ENCODE assay signal across 12 mouse cellular contexts in the genomic region with DNA sequence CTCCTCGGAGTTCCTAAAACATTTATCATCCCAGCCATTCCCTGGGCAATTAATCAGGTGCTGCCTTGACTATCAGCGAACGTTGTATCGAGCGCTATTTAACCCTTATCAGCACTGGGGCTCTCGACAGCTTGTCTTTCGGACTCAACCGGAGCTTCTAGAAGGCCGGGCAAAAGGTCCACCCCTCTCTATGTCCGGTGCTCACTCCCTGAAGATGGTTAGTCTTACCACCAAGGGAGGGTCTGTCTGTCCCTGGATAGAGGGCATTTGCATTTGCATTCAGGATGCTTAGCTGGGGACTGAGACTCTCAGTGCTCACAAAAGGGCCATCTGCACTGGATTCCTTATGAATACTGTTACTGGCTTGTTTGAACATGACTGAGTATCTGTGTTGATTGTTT. TPM values are rescaled to one million over a fixed set of nuclear protein-coding genes. Genes with fewer than 3 reads are reported as not detected.
A peak's percentile ranks its signal among the peaks of the same experiment; 100 is the strongest.
DNase-seq lines count a peak whose midpoint lies in the region; ATAC-seq and TF ChIP-seq lines count a peak whose summit lies in the region.
"Had no signal": no experiment of that assay in that cellular context is flagged by ENCODE, and none has a peak within 500 bp of the region (broad histone marks: within the 10 kb centered on the region; RNA-seq: fewer than 3 reads in every experiment).

No protein-coding gene starts in this region.

- no peak for TF ChIP-seq CTCF in ES-Bruce4 (IDR thresholded peaks at IDR 0.05; ENCODE audit: low read depth, low read length)

- ATAC-seq in forebrain, embryonic 12.5 days (ENCODE audit: low FRiP score), result peak; percentile 25; the same call in 1 of the 2 replicates
- ATAC-seq in forebrain, embryonic 15.5 days (replicated peaks), result no peak
- no peak for ATAC-seq in embryonic facial prominence, embryonic 14.5 days (ENCODE audit: low read depth)
- peak; percentile 31; the same call in 1 of the 2 replicates for ATAC-seq in midbrain, embryonic 12.5 days (ENCODE audit: low FRiP score, low read depth)
- ATAC-seq: intestine, postnatal 0 days had no signal

- H3K27me3 ChIP-seq in forebrain, embryonic 12.5 days, result no peaks in the 10 kb centered on the region
- H3K27me3 ChIP-seq in forebrain, embryonic 15.5 days, result no peaks in the 10 kb centered on the region
- H3K27me3 ChIP-seq in ES-Bruce4 (ENCODE audit: control insufficient read depth, insufficient read depth, low read length, poor library complexity, severe bottlenecking), result no peaks in the 10 kb centered on the region
- H3K27me3 ChIP-seq in embryonic facial prominence, embryonic 14.5 days (replicated peaks; ENCODE audit: control insufficient read depth, insufficient read depth, low read length), result no peaks in the 10 kb centered on the region
- H3K27me3 ChIP-seq in midbrain, embryonic 12.5 days, result no peaks in the 10 kb centered on the region

- 11% methylated on average over 10 of the region's 10 CpGs for WGBS in forebrain, embryonic 12.5 days
- WGBS in forebrain, embryonic 15.5 days, result 20% methylated on average over 10 of the region's 10 CpGs
- 41% methylated on average over 10 of the region's 10 CpGs for WGBS in embryonic facial prominence, embryonic 14.5 days
- 15% methylated on average over 10 of the region's 10 CpGs for whole genome bisulfite sequencing in midbrain, embryonic 12.5 days

- no peak overlapping the region for H3K4me2 ChIP-seq in forebrain, embryonic 12.5 days
- no peak overlapping the region; the same call in 1 of the 2 replicates for H3K4me2 ChIP-seq in forebrain, embryonic 15.5 days (replicated peaks)
- H3K4me2 ChIP-seq in embryonic facial prominence, embryonic 14.5 days (ENCODE audit: low read depth, low read length), result no peak overlapping the region
- peak overlapping the region; percentile 14; the same call in 1 of the 2 replicates for H3K4me2 ChIP-seq in midbrain, embryonic 12.5 days (replicated peaks)
- H3K4me2 ChIP-seq: heart, embryonic 11.5 days had no signal

- peaks cover 30% of the 10 kb centered on the region for H3K4me1 ChIP-seq in forebrain, embryonic 12.5 days
- H3K4me1 ChIP-seq in forebrain, embryonic 15.5 days, result peaks cover 8% of the 10 kb centered on the region
- H3K4me1 ChIP-seq in ES-Bruce4 (ENCODE audit: control insufficient read depth, insufficient read depth, low read length), result peaks cover 15% of the 10 kb centered on the region
- peaks cover 20% of the 10 kb centered on the region for H3K4me1 ChIP-seq in embryonic facial prominence, embryonic 14.5 days (ENCODE audit: control insufficient read depth, insufficient read depth, low read length)
- H3K4me1 ChIP-seq in midbrain, embryonic 12.5 days, result peaks cover 28% of the 10 kb centered on the region

- H3K36me3 ChIP-seq in forebrain, embryonic 12.5 days (replicated peaks), result no peaks in the 10 kb centered on the region
- no peaks in the 10 kb centered on the region for H3K36me3 ChIP-seq in forebrain, embryonic 15.5 days
- H3K36me3 ChIP-seq in ES-Bruce4 (ENCODE audit: control insufficient read depth, insufficient read depth, low read length, poor library complexity, severe bottlenecking), result no peaks in the 10 kb centered on the region
- no peaks in the 10 kb centered on the region for H3K36me3 ChIP-seq in embryonic facial prominence, embryonic 14.5 days (ENCODE audit: control insufficient read depth, insufficient read depth, low read length)
- no peaks in the 10 kb centered on the region for H3K36me3 ChIP-seq in midbrain, embryonic 12.5 days

- no peak overlapping the region for H3K9ac ChIP-seq in forebrain, embryonic 12.5 days
- H3K9ac ChIP-seq in forebrain, embryonic 15.5 days (replicated peaks), result no peak overlapping the region
- H3K9ac ChIP-seq in ES-Bruce4 (ENCODE audit: low read depth, poor library complexity, severe bottlenecking), result no peak overlapping the region
- H3K9ac ChIP-seq in embryonic facial prominence, embryonic 14.5 days (ENCODE audit: low read depth, low read length), result no peak overlapping the region
- H3K9ac ChIP-seq in midbrain, embryonic 12.5 days (replicated peaks), result no peak overlapping the region

- no peak for TF ChIP-seq POLR2A in ES-Bruce4 (IDR thresholded peaks at IDR 0.05; ENCODE audit: insufficient read depth, low read length)

- peak; percentile 86 for TF ChIP-seq EP300 in ES-Bruce4 (IDR thresholded peaks at IDR 0.05; ENCODE audit: insufficient read depth, low read depth, low read length)

- no peaks in the 10 kb centered on the region for H3K9me3 ChIP-seq in forebrain, embryonic 12.5 days
- no peaks in the 10 kb centered on the region for H3K9me3 ChIP-seq in forebrain, embryonic 15.5 days
- H3K9me3 ChIP-seq in ES-Bruce4 (replicated peaks; ENCODE audit: control insufficient read depth, insufficient read depth, low read length, poor library complexity, severe bottlenecking), result peaks cover 10% of the 10 kb centered on the region; the same call in 1 of the 2 replicates
- H3K9me3 ChIP-seq in embryonic facial prominence, embryonic 14.5 days (ENCODE audit: control insufficient read depth, low read length), result peaks cover 5% of the 10 kb centered on the region; the same call in 1 of the 2 replicates
- H3K9me3 ChIP-seq in midbrain, embryonic 12.5 days, result no peaks in the 10 kb centered on the region

- no peak overlapping the region for H3K27ac ChIP-seq in forebrain, embryonic 12.5 days
- no peak overlapping the region for H3K27ac ChIP-seq in forebrain, embryonic 15.5 days (replicated peaks)
- H3K27ac ChIP-seq in ES-Bruce4 (ENCODE audit: insufficient read depth, low read length), result no peak overlapping the region
- H3K27ac ChIP-seq in embryonic facial prominence, embryonic 14.5 days (replicated peaks; ENCODE audit: low read depth, low read length), result 0 out of 2 replicates have a peak overlapping the region, but pooled peaks have one; percentile 35
- H3K27ac ChIP-seq in midbrain, embryonic 12.5 days (replicated peaks), result peak overlapping the region; percentile 66

- no peak overlapping the region for H3K4me3 ChIP-seq in forebrain, embryonic 12.5 days (replicated peaks)
- no peak overlapping the region for H3K4me3 ChIP-seq in forebrain, embryonic 15.5 days
- no peak overlapping the region for H3K4me3 ChIP-seq in ES-Bruce4 (ENCODE audit: low read depth, low read length)
- H3K4me3 ChIP-seq in embryonic facial prominence, embryonic 14.5 days (ENCODE audit: low read depth, low read length), result no peak overlapping the region
- H3K4me3 ChIP-seq in midbrain, embryonic 12.5 days, result no peak overlapping the region

- DNase-seq in embryonic facial prominence, embryonic 14.5 days (ENCODE audit: low spot score), result no peak
- no peak for DNase-seq in thymus, postnatal 0 days (ENCODE audit: low spot score)
- DNase-seq in frontal cortex, postnatal 14 days (ENCODE audit: low spot score in 2 of 2), result no peak
- DNase-seq in kidney, postnatal 10 days, result no peak
- DNase-seq: liver; right cerebral cortex, postnatal 14 days had no signal

RNA-seq across cellular contexts. Expression of a gene that starts 25.0 kb away (rescaled TPM):
- polyA plus RNA-seq in forebrain, embryonic 12.5 days (2016; fragmentation: Nextera tagmentation; extraction: Ambion mirVana), result 15.1 and 15.3 TPM in 2 replicates
- polyA plus RNA-seq in forebrain, embryonic 15.5 days (2015; fragmentation: Nextera tagmentation; extraction: Ambion mirVana), result 17.1 and 17.4 TPM in 2 replicates
- 57.3 and 59.7 TPM in 2 replicates for polyA plus RNA-seq in ES-Bruce4 (2011; ENCODE audit: insufficient read depth, insufficient read length, low read depth, missing spikeins)
- 9.7 and 10.8 TPM in 2 replicates for polyA plus RNA-seq in embryonic facial prominence, embryonic 14.5 days (2014; fragmentation: Nextera tagmentation; extraction: Ambion mirVana)
- polyA plus RNA-seq in midbrain, embryonic 12.5 days (2016; fragmentation: Nextera tagmentation; extraction: Ambion mirVana), result 12.3 and 13.8 TPM in 2 replicates
- 9.8 and 12.3 TPM in 2 replicates for polyA plus RNA-seq in thymus, postnatal 0 days (2015; fragmentation: Nextera tagmentation; extraction: Ambion mirVana)

RNA-seq across cellular contexts. Expression of a gene that starts 59.1 kb away (rescaled TPM):
- polyA plus RNA-seq in forebrain, embryonic 12.5 days (2016; fragmentation: Nextera tagmentation; extraction: Ambion mirVana), result 26.4 and 26.7 TPM in 2 replicates
- 20.9 and 21.3 TPM in 2 replicates for polyA plus RNA-seq in forebrain, embryonic 15.5 days (2015; fragmentation: Nextera tagmentation; extraction: Ambion mirVana)
- polyA plus RNA-seq in ES-Bruce4 (2011; ENCODE audit: insufficient read depth, insufficient read length, low read depth, missing spikeins), result 28.7 TPM in 2 replicates
- polyA plus RNA-seq in embryonic facial prominence, embryonic 14.5 days (2014; fragmentation: Nextera tagmentation; extraction: Ambion mirVana), result 79.9 and 80.6 TPM in 2 replicates
- polyA plus RNA-seq in midbrain, embryonic 12.5 days (2016; fragmentation: Nextera tagmentation; extraction: Ambion mirVana), result 33.5 and 34.5 TPM in 2 replicates
- 55.9 and 56.2 TPM in 2 replicates for polyA plus RNA-seq in thymus, postnatal 0 days (2015; fragmentation: Nextera tagmentation; extraction: Ambion mirVana)

Comparison
In these comparisons a context has a peak if more than half of its experiments do, and no peak if none do; other contexts are left out.
1. ATAC-seq: peak in forebrain, embryonic 12.5 days (single experiment) and midbrain, embryonic 12.5 days (single experiment); none in forebrain, embryonic 15.5 days (single experiment) and embryonic facial prominence, embryonic 14.5 days (single experiment).
2. H3K27ac ChIP-seq: peak in embryonic facial prominence, embryonic 14.5 days (single experiment) and midbrain, embryonic 12.5 days (single experiment); none in forebrain, embryonic 12.5 days (single experiment), forebrain, embryonic 15.5 days (single experiment) and ES-Bruce4 (single experiment).